Mouse (Mus musculus): ENCODE data around the gene Lrrc61. TPM values are rescaled to one million over a fixed set of nuclear protein-coding genes. Genes with fewer than 3 reads are reported as not detected.
A peak's percentile ranks its signal among the peaks of the same experiment; 100 is the strongest.

The Lrrc61 gene
- total RNA-seq, 2 experiments from 2014 or later, result 3.3 to 17.0 TPM

- no peak for ATAC-seq (replicated peaks; ENCODE audit: low FRiP score, low TSS enrichment, poor library complexity, severe bottlenecking)
These were observed 9.3 kb upstream of the Lrrc61 start for GRCm38 (mm10) chr6:48545251-48545650.

GRCm38 (mm10) chr6:48546271-48546670, 8.3 kb upstream of the Lrrc61 start:
- no peak for ATAC-seq (replicated peaks; ENCODE audit: low FRiP score, low TSS enrichment, poor library complexity, severe bottlenecking)

- no peak for ATAC-seq (replicated peaks; ENCODE audit: low FRiP score, low TSS enrichment, poor library complexity, severe bottlenecking)
These were observed 7.7 kb upstream of the Lrrc61 start for GRCm38 (mm10) chr6:48546858-48547257.

- no peak for ATAC-seq (replicated peaks; ENCODE audit: low FRiP score, low TSS enrichment, poor library complexity, severe bottlenecking)
These were observed 6.3 kb upstream of the Lrrc61 start for GRCm38 (mm10) chr6:48548314-48548713.

- peak; percentile 51 for ATAC-seq (replicated peaks; ENCODE audit: low FRiP score, low TSS enrichment, poor library complexity, severe bottlenecking)
These were observed 1.7 kb upstream of the Lrrc61 start for GRCm38 (mm10) chr6:48552918-48553317.

GRCm38 (mm10) chr6:48553819-48554218, 777 bp upstream of the Lrrc61 start:
- ATAC-seq (replicated peaks; ENCODE audit: low FRiP score, low TSS enrichment, poor library complexity, severe bottlenecking), result no peak

- peak; percentile 39 for ATAC-seq (replicated peaks; ENCODE audit: low FRiP score, low TSS enrichment, poor library complexity, severe bottlenecking)
These were observed 701 bp downstream of the Lrrc61 start for GRCm38 (mm10) chr6:48555104-48555890.

GRCm38 (mm10) chr6:48555956-48556355, 1.4 kb downstream of the Lrrc61 start:
- no peak for ATAC-seq (replicated peaks; ENCODE audit: low FRiP score, low TSS enrichment, poor library complexity, severe bottlenecking)

GRCm38 (mm10) chr6:48565693-48566310, 11.2 kb downstream of the Lrrc61 start:
- ATAC-seq (replicated peaks; ENCODE audit: low FRiP score, low TSS enrichment, poor library complexity, severe bottlenecking), result no peak

- no peak for ATAC-seq (replicated peaks; ENCODE audit: low FRiP score, low TSS enrichment, poor library complexity, severe bottlenecking)
These were observed 11.7 kb downstream of the Lrrc61 start for GRCm38 (mm10) chr6:48566312-48566711.

GRCm38 (mm10) chr6:48568036-48568984, 13.7 kb downstream of the Lrrc61 start:
- peak; percentile 67; the same call in 1 of the 2 replicates for ATAC-seq (replicated peaks; ENCODE audit: low FRiP score, low TSS enrichment, poor library complexity, severe bottlenecking)

GRCm38 (mm10) chr6:48569065-48569807, 14.6 kb downstream of the Lrrc61 start:
- no peak for ATAC-seq (replicated peaks; ENCODE audit: low FRiP score, low TSS enrichment, poor library complexity, severe bottlenecking)

GRCm38 (mm10) chr6:48572014-48572413, 17.4 kb downstream of the Lrrc61 start:
- no peak for ATAC-seq (replicated peaks; ENCODE audit: low FRiP score, low TSS enrichment, poor library complexity, severe bottlenecking)

- no peak for ATAC-seq (replicated peaks; ENCODE audit: low FRiP score, low TSS enrichment, poor library complexity, severe bottlenecking)
These were observed 18.0 kb downstream of the Lrrc61 start, which contains the start of gene Rarres2 for GRCm38 (mm10) chr6:48572572-48573061. Rarres2 (minus strand) TSS chr6:48572789.

GRCm38 (mm10) chr6:48573280-48573679, 18.7 kb downstream of the Lrrc61 start:
- no peak for ATAC-seq (replicated peaks; ENCODE audit: low FRiP score, low TSS enrichment, poor library complexity, severe bottlenecking)

GRCm38 (mm10) chr6:48573981-48574380, 19.4 kb downstream of the Lrrc61 start:
- no peak for ATAC-seq (replicated peaks; ENCODE audit: low FRiP score, low TSS enrichment, poor library complexity, severe bottlenecking)

GRCm38 (mm10) chr6:48578736-48579135, 24.1 kb downstream of the Lrrc61 start:
- no peak for ATAC-seq (replicated peaks; ENCODE audit: low FRiP score, low TSS enrichment, poor library complexity, severe bottlenecking)

- no peak for ATAC-seq (replicated peaks; ENCODE audit: low FRiP score, low TSS enrichment, poor library complexity, severe bottlenecking)
These were observed 24.6 kb downstream of the Lrrc61 start for GRCm38 (mm10) chr6:48579215-48579648.

- ATAC-seq (replicated peaks; ENCODE audit: low FRiP score, low TSS enrichment, poor library complexity, severe bottlenecking), result no peak
These were observed 26.7 kb downstream of the Lrrc61 start for GRCm38 (mm10) chr6:48581257-48581656.

Measured in megakaryocyte-erythroid progenitor cell, adult 5-6 weeks (primary cell).